ENCODE assay signal across 7 mouse cellular contexts in genomic region chr1:162859545-162859976, GRCm38 (mm10). TPM values are rescaled to one million over a fixed set of nuclear protein-coding genes. Genes with fewer than 3 reads are reported as not detected.
DNase-seq lines count a peak whose midpoint lies in the region; ATAC-seq and TF ChIP-seq lines count a peak whose summit lies in the region.

No protein-coding gene starts in this region.

- H3K36me3 ChIP-seq in neural tube, embryonic 12.5 days, result no peaks in the 10 kb centered on the region
- H3K36me3 ChIP-seq in kidney, postnatal 0 days (ENCODE audit: insufficient read depth, low read length), result no peaks in the 10 kb centered on the region
- H3K36me3 ChIP-seq in testis, adult 2 months (ENCODE audit: control insufficient read depth, insufficient read depth, low read length), result no peaks in the 10 kb centered on the region

- no peak for TF ChIP-seq CTCF in kidney, postnatal 0 days (IDR thresholded peaks at IDR 0.05; ENCODE audit: low read depth)
- TF ChIP-seq CTCF in testis, adult 2 months (IDR thresholded peaks at IDR 0.05; ENCODE audit: control insufficient read depth, insufficient read depth, insufficient replicate concordance, low read depth, low read length), result no peak

- no peak overlapping the region for H3K27ac ChIP-seq in neural tube, embryonic 12.5 days
- peak overlapping the region; percentile 72 for H3K27ac ChIP-seq in kidney, postnatal 0 days
- peak overlapping the region; percentile 26; the same call in 1 of the 2 replicates for H3K27ac ChIP-seq in testis, adult 2 months (ENCODE audit: control insufficient read depth, insufficient read depth, low read depth, low read length)

- no peak overlapping the region for H3K9ac ChIP-seq in neural tube, embryonic 12.5 days
- H3K9ac ChIP-seq in kidney, postnatal 0 days (ENCODE audit: low read depth, low read length), result peak overlapping the region; percentile 47; the same call in 1 of the 2 replicates

- no peaks in the 10 kb centered on the region for H3K9me3 ChIP-seq in neural tube, embryonic 12.5 days
- H3K9me3 ChIP-seq in kidney, postnatal 0 days (replicated peaks; ENCODE audit: low read length), result no peaks in the 10 kb centered on the region

- H3K4me1 ChIP-seq in neural tube, embryonic 12.5 days, result 0 out of 2 replicates have a peak, but pooled peaks cover 7% of the 10 kb centered on the region
- 0 out of 2 replicates have a peak, but pooled peaks cover 6% of the 10 kb centered on the region for H3K4me1 ChIP-seq in kidney, postnatal 0 days (replicated peaks; ENCODE audit: insufficient read depth, low read length)
- H3K4me1 ChIP-seq in testis, adult 2 months (ENCODE audit: control insufficient read depth, insufficient read depth, low read length), result peaks cover 13% of the 10 kb centered on the region

- peak; percentile 15; the same call in 1 of the 2 replicates for ATAC-seq in neural tube, embryonic 12.5 days (ENCODE audit: low FRiP score, low read depth)
- ATAC-seq in kidney, postnatal 0 days (replicated peaks; ENCODE audit: low FRiP score, low read depth), result peak; percentile 36; the same call in 1 of the 2 replicates

- no peaks in the 10 kb centered on the region for H3K27me3 ChIP-seq in neural tube, embryonic 12.5 days (replicated peaks)
- H3K27me3 ChIP-seq in kidney, postnatal 0 days (ENCODE audit: insufficient read depth, low read length), result no peaks in the 10 kb centered on the region
- no peaks in the 10 kb centered on the region for H3K27me3 ChIP-seq in testis, adult 2 months (ENCODE audit: control insufficient read depth, insufficient read depth, low read length)

- DNase-seq in neural tube, embryonic 10.5 days (ENCODE audit: extremely low spot score, low spot score), result no peak
- peak; percentile 14 for DNase-seq in gastrocnemius, postnatal 10 days
- DNase-seq in kidney, postnatal 0 days (ENCODE audit: low spot score), result no peak
- DNase-seq in ovary, postnatal 14 days (ENCODE audit: low spot score), result no peak
- DNase-seq in embryo, embryonic 11 days, result no peak

- H3K4me2 ChIP-seq in neural tube, embryonic 12.5 days (replicated peaks), result no peak overlapping the region; the same call in 1 of the 2 replicates
- peak overlapping the region; percentile 42 for H3K4me2 ChIP-seq in kidney, postnatal 0 days (ENCODE audit: low read length)

- WGBS in neural tube, embryonic 12.5 days, result 78% methylated on average over 10 of the region's 10 CpGs
- WGBS in kidney, postnatal 0 days, result 43% methylated on average over 10 of the region's 10 CpGs

- H3K4me3 ChIP-seq in neural tube, embryonic 12.5 days, result no peak overlapping the region
- H3K4me3 ChIP-seq in kidney, postnatal 0 days (replicated peaks; ENCODE audit: low read depth, low read length), result peak overlapping the region; percentile 16; the same call in 1 of the 2 replicates
- H3K4me3 ChIP-seq in testis, adult 2 months (ENCODE audit: control insufficient read depth, low read depth, low read length), result peak overlapping the region; percentile 48

- TF ChIP-seq POLR2A in testis, adult 2 months (IDR thresholded peaks at IDR 0.05; ENCODE audit: control insufficient read depth, low read depth, low read length), result no peak

RNA-seq across cellular contexts. Expression of gene Fmo1, which starts 6.8 kb away (rescaled TPM):
- polyA plus RNA-seq in neural tube, embryonic 12.5 days (2016; fragmentation: Nextera tagmentation; extraction: Ambion mirVana), result 10.3 and 10.4 TPM in 2 replicates
- 10 to 100 TPM; 24.5 to 26.8 TPM for total RNA-seq in gastrocnemius, postnatal 10 days (2021)
- polyA plus RNA-seq in kidney, postnatal 0 days (2015; fragmentation: Nextera tagmentation; extraction: Ambion mirVana), result 82.2 and 82.5 TPM in 2 replicates
- polyA plus RNA-seq in testis, adult 2 months (2012; rRNA removed), result 2.9 TPM in 2 replicates

RNA-seq across cellular contexts. Expression of gene Fmo2, which starts 39.0 kb away (rescaled TPM):
- polyA plus RNA-seq in neural tube, embryonic 12.5 days (2016; fragmentation: Nextera tagmentation; extraction: Ambion mirVana), result 0.32 and 0.88 TPM in 2 replicates
- 1 to 10 TPM; 2.4 to 5.1 TPM for total RNA-seq in gastrocnemius, postnatal 10 days (2021)
- 30.3 and 31.8 TPM in 2 replicates for polyA plus RNA-seq in kidney, postnatal 0 days (2015; fragmentation: Nextera tagmentation; extraction: Ambion mirVana)
- polyA plus RNA-seq in testis, adult 2 months (2012; rRNA removed), result 2.1 and 2.4 TPM in 2 replicates

RNA-seq across cellular contexts. Expression of gene Fmo4, which starts 45.8 kb away (rescaled TPM):
- 0.20 and 0.32 TPM in 2 replicates for polyA plus RNA-seq in neural tube, embryonic 12.5 days (2016; fragmentation: Nextera tagmentation; extraction: Ambion mirVana)
- under 1 TPM in 1 of 2 experiments, not detected in 1; 0.14 TPM for total RNA-seq in gastrocnemius, postnatal 10 days (2021)
- polyA plus RNA-seq in kidney, postnatal 0 days (2015; fragmentation: Nextera tagmentation; extraction: Ambion mirVana), result 2.2 and 2.3 TPM in 2 replicates
- polyA plus RNA-seq in testis, adult 2 months (2012; rRNA removed), result 0.20 and 0.44 TPM in 2 replicates
